Mouse (Mus musculus) kidney, embryonic 16.5 days (tissue): ENCODE results near the gene AL732309.1. TPM values are rescaled to one million over a fixed set of nuclear protein-coding genes. Genes with fewer than 3 reads are reported as not detected.

Experiments
- ATAC-seq: fragments of 200-750 bp; cut with Nextera tagmentation; 2 replicates; pipeline ENCODE4 v1.8.0; 2017; ENCODE audit warnings: moderate TSS enrichment; ENCODE audit not compliant: low FRiP score, low TSS enrichment
- H3K27ac ChIP-seq: fragments of 300-500 bp; sonication (generic); 2 replicates; pipeline ENCODE4 v1.5.1; 2014; ENCODE audit warnings: low read length
- H3K27me3 ChIP-seq: fragments of 300-500 bp; sonication (generic); 2 replicates; pipeline ENCODE4 v1.6.1; 2014; ENCODE audit warnings: low read length, control low read depth, mixed read lengths; ENCODE audit not compliant: insufficient read depth
- H3K36me3 ChIP-seq: fragments of 300-500 bp; sonication (generic); 2 replicates; pipeline ENCODE4 v1.6.1; 2014; ENCODE audit warnings: low read length, control low read depth, mixed read lengths; ENCODE audit not compliant: insufficient read depth
- H3K4me1 ChIP-seq: fragments of 300-500 bp; sonication (generic); 2 replicates; pipeline ENCODE4 v1.6.1; 2014; ENCODE audit warnings: low read length, control low read depth, mixed read lengths; ENCODE audit not compliant: insufficient read depth
- H3K4me2 ChIP-seq: fragments of 300-500 bp; sonication (generic); replicated peaks from 2 replicates; pipeline ENCODE4 v1.6.1; 2014; ENCODE audit warnings: low read depth, low read length
- H3K4me3 ChIP-seq: fragments of 300-500 bp; sonication (generic); 2 replicates; pipeline ENCODE4 v1.5.1; 2014; ENCODE audit warnings: mild to moderate bottlenecking, low read length
- H3K9ac ChIP-seq: fragments of 300-500 bp; sonication (generic); replicated peaks from 2 replicates; pipeline ENCODE4 v1.6.1; 2014; ENCODE audit warnings: low read length
- H3K9me3 ChIP-seq: fragments of 300-500 bp; sonication (generic); 2 replicates; pipeline ENCODE4 v1.6.1; 2016; ENCODE audit warnings: low read length, control low read depth
- WGBS: fragments of 180-500 bp; shearing (Covaris S2); extraction: QIAGEN DNeasy Blood & Tissue Kit; methylation state at CpG from one replicate; pipeline ENCODE4 v1.1.7; 2014; 5-methylcytosine and 5-hydroxymethylcytosine counted together
- polyA plus RNA-seq: library from polyadenylated mRNA; unstranded; fragments of >200 nt; fragmentation: Nextera tagmentation; extraction: Ambion mirVana; gene quantifications from 2 replicates; pipeline ENCODE4 v1.2.1, GENCODE M21; 2015

The AL732309.1 gene
- polyA plus RNA-seq, 1 experiment from 2014 or later, result 6.1 TPM

GRCm38 (mm10) chr2:25267746-25268309, 21.2 kb upstream of the AL732309.1 start:
- 69% methylated on average over 4 of the region's 4 CpGs for WGBS
- Histone ChIP-seq H3K4me1 (peaks cover 42% of the 10 kb centered on the region), H3K36me3 (peaks cover 22% of the 10 kb centered on the region), H3K27ac (no peak overlapping the region), H3K4me2 (no peak overlapping the region), H3K9ac (no peak overlapping the region), H3K9me3 (no peaks in the 10 kb centered on the region), H3K4me3 (no peak overlapping the region), H3K27me3 (no peaks in the 10 kb centered on the region)
- no peak for ATAC-seq

GRCm38 (mm10) chr2:25267241-25267640, 20.6 kb upstream of the AL732309.1 start:
- H3K4me2 ChIP-seq, result no peak overlapping the region

GRCm38 (mm10) chr2:25266720-25267119, 20.1 kb upstream of the AL732309.1 start:
- Histone ChIP-seq H3K4me3 (no peak overlapping the region), H3K4me1 (peaks cover 42% of the 10 kb centered on the region), H3K9me3 (no peaks in the 10 kb centered on the region), H3K4me2 (peak overlapping the region; percentile 24), H3K36me3 (peaks cover 22% of the 10 kb centered on the region), H3K27me3 (no peaks in the 10 kb centered on the region), H3K27ac (no peak overlapping the region), H3K9ac (0 out of 2 replicates have a peak overlapping the region, but pooled peaks have one; percentile 33)
- 30% methylated on average over 2 of the region's 2 CpGs for WGBS
- no peak for ATAC-seq

More at GRCm38 (mm10) chr2:25267241-25267640, 20.6 kb upstream of the AL732309.1 start:
- no peak overlapping the region for H3K4me3 ChIP-seq
- no peak overlapping the region for H3K9ac ChIP-seq
- no peaks in the 10 kb centered on the region for H3K27me3 ChIP-seq
- no peak for ATAC-seq
- H3K4me1 ChIP-seq, result peaks cover 42% of the 10 kb centered on the region
- no peak overlapping the region for H3K27ac ChIP-seq
- peaks cover 22% of the 10 kb centered on the region for H3K36me3 ChIP-seq
- no peaks in the 10 kb centered on the region for H3K9me3 ChIP-seq

- WGBS, result 62% methylated on average over 6 of the region's 6 CpGs
- peaks cover 35% of the 10 kb centered on the region for H3K4me1 ChIP-seq
- peak overlapping the region; percentile 1; the same call in 1 of the 2 replicates for H3K4me3 ChIP-seq
- no peak overlapping the region for H3K27ac ChIP-seq
- H3K9me3 ChIP-seq, result no peaks in the 10 kb centered on the region
- H3K36me3 ChIP-seq, result peaks cover 22% of the 10 kb centered on the region
- peak overlapping the region; percentile 36; the same call in 1 of the 2 replicates for H3K9ac ChIP-seq
- no peaks in the 10 kb centered on the region for H3K27me3 ChIP-seq
- peak overlapping the region; percentile 24 for H3K4me2 ChIP-seq
- ATAC-seq, result no peak
Observed at GRCm38 (mm10) chr2:25265897-25266656, 19.4 kb upstream of the AL732309.1 start.

- peaks cover 12% of the 10 kb centered on the region for H3K36me3 ChIP-seq
- ATAC-seq, result no peak
- no peak overlapping the region for H3K27ac ChIP-seq
- no peak overlapping the region for H3K9ac ChIP-seq
- H3K4me1 ChIP-seq, result peaks cover 34% of the 10 kb centered on the region
- H3K9me3 ChIP-seq, result no peaks in the 10 kb centered on the region
- H3K4me3 ChIP-seq, result 0 out of 2 replicates have a peak overlapping the region, but pooled peaks have one; percentile 88
- H3K27me3 ChIP-seq, result no peaks in the 10 kb centered on the region
- peak overlapping the region; percentile 99; the same call in 1 of the 2 replicates for H3K4me2 ChIP-seq
- WGBS, result 55% methylated on average over 3 of the region's 3 CpGs
Observed at GRCm38 (mm10) chr2:25264851-25265250, 18.2 kb upstream of the AL732309.1 start.

GRCm38 (mm10) chr2:25264286-25264660, 17.6 kb upstream of the AL732309.1 start:
- no peaks in the 10 kb centered on the region for H3K27me3 ChIP-seq
- H3K9me3 ChIP-seq, result no peaks in the 10 kb centered on the region
- peak overlapping the region; percentile 99 for H3K4me2 ChIP-seq
- no peak for ATAC-seq
- 73% methylated on average over 5 of the region's 5 CpGs for WGBS
- no peak overlapping the region for H3K27ac ChIP-seq
- peak overlapping the region; percentile 88; the same call in 1 of the 2 replicates for H3K4me3 ChIP-seq
- peak overlapping the region; percentile 76; the same call in 1 of the 2 replicates for H3K9ac ChIP-seq
- H3K36me3 ChIP-seq, result peaks cover 6% of the 10 kb centered on the region; the same call in 1 of the 2 replicates
- H3K4me1 ChIP-seq, result peaks cover 34% of the 10 kb centered on the region

GRCm38 (mm10) chr2:25263623-25264285, 17.1 kb upstream of the AL732309.1 start:
- H3K9me3 ChIP-seq, result no peaks in the 10 kb centered on the region
- peak overlapping the region; percentile 99 for H3K4me2 ChIP-seq
- H3K36me3 ChIP-seq, result 0 out of 2 replicates have a peak, but pooled peaks cover 2% of the 10 kb centered on the region
- H3K27me3 ChIP-seq, result no peaks in the 10 kb centered on the region
- peaks cover 34% of the 10 kb centered on the region for H3K4me1 ChIP-seq
- H3K27ac ChIP-seq, result no peak overlapping the region
- H3K4me3 ChIP-seq, result peak overlapping the region; percentile 88
- 21% methylated on average over 12 of the region's 12 CpGs for WGBS
- no peak for ATAC-seq
- H3K9ac ChIP-seq, result peak overlapping the region; percentile 76

- Histone ChIP-seq H3K4me1 (peaks cover 34% of the 10 kb centered on the region), H3K4me3 (peak overlapping the region; percentile 88), H3K9me3 (no peaks in the 10 kb centered on the region), H3K36me3 (no peaks in the 10 kb centered on the region), H3K27me3 (no peaks in the 10 kb centered on the region), H3K4me2 (peak overlapping the region; percentile 99), H3K9ac (peak overlapping the region; percentile 76), H3K27ac (0 out of 2 replicates have a peak overlapping the region, but pooled peaks have one; percentile 39)
- WGBS, result under 1% methylated on average over 82 of the region's 82 CpGs
- ATAC-seq, result peak; percentile 10; the same call in 1 of the 2 replicates
Observed at GRCm38 (mm10) chr2:25262795-25263622, 16.3 kb upstream of the AL732309.1 start.

GRCm38 (mm10) chr2:25262291-25262767, 15.7 kb upstream of the AL732309.1 start, which contains the start of gene Tprn:
Gene Tprn (plus strand): TSS chr2:25262618.
- H3K27me3 ChIP-seq, result no peaks in the 10 kb centered on the region
- H3K36me3 ChIP-seq, result no peaks in the 10 kb centered on the region
- H3K9ac ChIP-seq, result peak within 1 kb of the TSS; percentile 76
- H3K4me2 ChIP-seq, result peak within 1 kb of the TSS; percentile 99
- no peaks in the 10 kb centered on the region for H3K9me3 ChIP-seq
- H3K4me3 ChIP-seq, result peak within 1 kb of the TSS; percentile 88
- ATAC-seq, result peak; percentile 99
- H3K27ac ChIP-seq, result peak within 1 kb of the TSS; percentile 75
- under 1% methylated on average over 39 of the region's 39 CpGs for WGBS
- peaks cover 34% of the 10 kb centered on the region for H3K4me1 ChIP-seq
